Mouse (Mus musculus): Measurements from ENCODE around the gene Tapt1. TPM values are rescaled to one million over a fixed set of nuclear protein-coding genes. Genes with fewer than 3 reads are reported as not detected.

The Tapt1 gene
- total RNA-seq, 1 experiment from 2014 or later: 43.9 TPM

Other genes with a start within 250 kb of the Tapt1 start
- gene Fgfbp1, start 244.8 kb downstream of the Tapt1 start, total RNA-seq (2021): not detected in 2 replicates
- 2.3 and 2.4 TPM in 2 replicates for gene Prom1, start 124.6 kb downstream of the Tapt1 start, total RNA-seq (2021)